Mouse (Mus musculus) intestine, embryonic 15.5 days (tissue): ENCODE measurements around the gene Fhl2. TPM values are rescaled to one million over a fixed set of nuclear protein-coding genes. Genes with fewer than 3 reads are reported as not detected.

Experiments
- ATAC-seq: fragments of 200-750 bp; cut with Nextera tagmentation; 2 replicates; pipeline ENCODE4 v1.8.0; 2017; ENCODE audit warnings: moderate TSS enrichment, moderate library complexity
- H3K27ac ChIP-seq: fragments of 300-500 bp; sonication (generic); 2 replicates; pipeline ENCODE4 v1.5.1; 2015; ENCODE audit warnings: mild to moderate bottlenecking, inconsistent platforms
- H3K27me3 ChIP-seq: fragments of 300-500 bp; sonication (generic); replicated peaks from 2 replicates; pipeline ENCODE4 v1.6.1; 2015; ENCODE audit warnings: inconsistent platforms
- H3K36me3 ChIP-seq: fragments of 300-500 bp; sonication (generic); 2 replicates; pipeline ENCODE4 v1.6.1; 2015; ENCODE audit warnings: inconsistent platforms
- H3K4me1 ChIP-seq: fragments of 300-500 bp; sonication (generic); replicated peaks from 2 replicates; pipeline ENCODE4 v1.6.1; 2015; ENCODE audit warnings: inconsistent platforms
- H3K4me2 ChIP-seq: fragments of 300-500 bp; sonication (generic); replicated peaks from 2 replicates; pipeline ENCODE4 v1.6.1; 2015; ENCODE audit warnings: mild to moderate bottlenecking, inconsistent platforms
- H3K4me3 ChIP-seq: fragments of 300-500 bp; sonication (generic); replicated peaks from 2 replicates; pipeline ENCODE4 v1.5.1; 2015; ENCODE audit warnings: inconsistent platforms
- H3K9ac ChIP-seq: fragments of 300-500 bp; sonication (generic); 2 replicates; pipeline ENCODE4 v1.6.1; 2015; ENCODE audit warnings: inconsistent platforms
- H3K9me3 ChIP-seq: fragments of 300-500 bp; sonication (generic); 2 replicates; pipeline ENCODE4 v1.6.1; 2016; ENCODE audit warnings: inconsistent platforms
- WGBS: fragments of 180-500 bp; shearing (Covaris S2); methylation state at CpG from one replicate; pipeline ENCODE4 v1.1.7; 2015; 5-methylcytosine and 5-hydroxymethylcytosine counted together
- polyA plus RNA-seq: library from polyadenylated mRNA; unstranded; fragments of >200 nt; fragmentation: Nextera tagmentation; extraction: Ambion mirVana; gene quantifications from 2 replicates; pipeline ENCODE4 v1.2.1, GENCODE M21; 2015

Gene Fhl2
- polyA plus RNA-seq, 1 experiment from 2014 or later = 58.0 TPM

GRCm38 (mm10) chr1:43163467-43164418, 33.0 kb downstream of the Fhl2 start:
- Histone ChIP-seq H3K4me2 (peak overlapping the region; percentile 83), H3K4me1 (peaks cover 27% of the 10 kb centered on the region), H3K36me3 (no peaks in the 10 kb centered on the region), H3K27ac (peak overlapping the region; percentile 80), H3K9ac (peak overlapping the region; percentile 91), H3K27me3 (no peaks in the 10 kb centered on the region), H3K4me3 (peak overlapping the region; percentile 63), H3K9me3 (no peaks in the 10 kb centered on the region)
- peak; percentile 93 for ATAC-seq
- WGBS = 4% methylated on average over 61 of the region's 61 CpGs

- H3K9me3 ChIP-seq = no peaks in the 10 kb centered on the region
- peaks cover 29% of the 10 kb centered on the region for H3K4me1 ChIP-seq
- H3K4me3 ChIP-seq = peak overlapping the region; percentile 63
- H3K4me2 ChIP-seq = peak overlapping the region; percentile 83
- peak; percentile 14; the same call in 1 of the 2 replicates for ATAC-seq
- peak overlapping the region; percentile 80 for H3K27ac ChIP-seq
- no peaks in the 10 kb centered on the region for H3K27me3 ChIP-seq
- no peaks in the 10 kb centered on the region for H3K36me3 ChIP-seq
- H3K9ac ChIP-seq = peak overlapping the region; percentile 91
- 1% methylated on average over 6 of the region's 6 CpGs for WGBS
Measured at GRCm38 (mm10) chr1:43163084-43163466, 33.7 kb downstream of the Fhl2 start.

GRCm38 (mm10) chr1:43162394-43162793, 34.4 kb downstream of the Fhl2 start:
- Histone ChIP-seq H3K9ac (no peak overlapping the region), H3K4me2 (peak overlapping the region; percentile 83), H3K36me3 (no peaks in the 10 kb centered on the region), H3K4me1 (peaks cover 26% of the 10 kb centered on the region), H3K27ac (no peak overlapping the region), H3K27me3 (no peaks in the 10 kb centered on the region), H3K4me3 (peak overlapping the region; percentile 63), H3K9me3 (no peaks in the 10 kb centered on the region)
- WGBS = 75% methylated on average over 3 of the region's 3 CpGs
- no peak for ATAC-seq

- H3K9ac ChIP-seq = no peak overlapping the region
Measured at GRCm38 (mm10) chr1:43159429-43159828, 37.4 kb downstream of the Fhl2 start.

GRCm38 (mm10) chr1:43157907-43158306, 38.9 kb downstream of the Fhl2 start:
- no peak for ATAC-seq
- Histone ChIP-seq H3K4me2 (no peak overlapping the region), H3K9ac (no peak overlapping the region), H3K9me3 (no peaks in the 10 kb centered on the region), H3K27ac (no peak overlapping the region), H3K4me1 (peaks cover 41% of the 10 kb centered on the region), H3K36me3 (no peaks in the 10 kb centered on the region), H3K4me3 (no peak overlapping the region), H3K27me3 (no peaks in the 10 kb centered on the region)
- WGBS = 83% methylated on average over 2 of the region's 2 CpGs

More at GRCm38 (mm10) chr1:43159429-43159828, 37.4 kb downstream of the Fhl2 start:
- H3K4me2 ChIP-seq = no peak overlapping the region
- no peaks in the 10 kb centered on the region for H3K36me3 ChIP-seq
- ATAC-seq = no peak
- H3K4me1 ChIP-seq = peaks cover 34% of the 10 kb centered on the region
- H3K4me3 ChIP-seq = no peak overlapping the region
- peak overlapping the region; percentile 15; the same call in 1 of the 2 replicates for H3K27ac ChIP-seq
- 24% methylated on average over 4 of the region's 4 CpGs for WGBS
- no peaks in the 10 kb centered on the region for H3K27me3 ChIP-seq
- H3K9me3 ChIP-seq = no peaks in the 10 kb centered on the region

- ATAC-seq = 0 out of 2 replicates have a peak, but pooled peaks have one; percentile 9
- Histone ChIP-seq H3K9me3 (no peaks in the 10 kb centered on the region), H3K27ac (peak overlapping the region; percentile 52), H3K4me2 (no peak overlapping the region), H3K4me3 (no peak overlapping the region), H3K27me3 (no peaks in the 10 kb centered on the region), H3K36me3 (peaks cover 3% of the 10 kb centered on the region; the same call in 1 of the 2 replicates), H3K9ac (no peak overlapping the region), H3K4me1 (peaks cover 35% of the 10 kb centered on the region)
- 33% methylated on average over 2 of the region's 2 CpGs for WGBS
Measured at GRCm38 (mm10) chr1:43154491-43154890, 42.3 kb downstream of the Fhl2 start.

GRCm38 (mm10) chr1:43153538-43153937, 43.2 kb downstream of the Fhl2 start:
- no peaks in the 10 kb centered on the region for H3K9me3 ChIP-seq
- H3K4me2 ChIP-seq = no peak overlapping the region
- peak overlapping the region; percentile 84 for H3K27ac ChIP-seq

GRCm38 (mm10) chr1:43152626-43153025, 44.2 kb downstream of the Fhl2 start:
- no peaks in the 10 kb centered on the region for H3K27me3 ChIP-seq
- H3K9ac ChIP-seq = no peak overlapping the region
- H3K4me2 ChIP-seq = peak overlapping the region; percentile 3; the same call in 1 of the 2 replicates
- peaks cover 3% of the 10 kb centered on the region; the same call in 1 of the 2 replicates for H3K36me3 ChIP-seq
- peak overlapping the region; percentile 84 for H3K27ac ChIP-seq
- ATAC-seq = peak; percentile 95
- H3K4me3 ChIP-seq = no peak overlapping the region
- H3K4me1 ChIP-seq = peaks cover 23% of the 10 kb centered on the region
- no peaks in the 10 kb centered on the region for H3K9me3 ChIP-seq
- 58% methylated on average over 4 of the region's 4 CpGs for whole genome bisulfite sequencing

More at GRCm38 (mm10) chr1:43153538-43153937, 43.2 kb downstream of the Fhl2 start:
- H3K36me3 ChIP-seq = peaks cover 3% of the 10 kb centered on the region; the same call in 1 of the 2 replicates
- 51% methylated on average over 5 of the region's 5 CpGs for WGBS
- no peak for ATAC-seq
- H3K27me3 ChIP-seq = no peaks in the 10 kb centered on the region
- H3K9ac ChIP-seq = no peak overlapping the region
- no peak overlapping the region for H3K4me3 ChIP-seq
- peaks cover 28% of the 10 kb centered on the region for H3K4me1 ChIP-seq

GRCm38 (mm10) chr1:43150225-43150624, 46.6 kb downstream of the Fhl2 start:
- no peak for ATAC-seq

GRCm38 (mm10) chr1:43147474-43147873, 49.3 kb downstream of the Fhl2 start:
- Histone ChIP-seq H3K9ac (no peak overlapping the region), H3K4me1 (peaks cover 16% of the 10 kb centered on the region; the same call in 1 of the 2 replicates), H3K27me3 (no peaks in the 10 kb centered on the region), H3K4me3 (no peak overlapping the region), H3K9me3 (no peaks in the 10 kb centered on the region), H3K36me3 (peaks cover 3% of the 10 kb centered on the region; the same call in 1 of the 2 replicates), H3K4me2 (no peak overlapping the region), H3K27ac (no peak overlapping the region)
- no peak for ATAC-seq
- WGBS = 58% methylated on average over 2 of the region's 2 CpGs

More at GRCm38 (mm10) chr1:43150225-43150624, 46.6 kb downstream of the Fhl2 start:
- Histone ChIP-seq H3K4me3 (no peak overlapping the region), H3K27me3 (no peaks in the 10 kb centered on the region), H3K9me3 (no peaks in the 10 kb centered on the region), H3K4me2 (no peak overlapping the region), H3K27ac (no peak overlapping the region), H3K9ac (no peak overlapping the region), H3K36me3 (peaks cover 3% of the 10 kb centered on the region; the same call in 1 of the 2 replicates), H3K4me1 (peaks cover 25% of the 10 kb centered on the region)
- WGBS = 64% methylated on average over 3 of the region's 3 CpGs

- H3K4me2 ChIP-seq = no peak overlapping the region
- H3K4me1 ChIP-seq = peaks cover 10% of the 10 kb centered on the region; the same call in 1 of the 2 replicates
- H3K27me3 ChIP-seq = no peaks in the 10 kb centered on the region
- no peaks in the 10 kb centered on the region for H3K9me3 ChIP-seq
- ATAC-seq = peak; percentile 85
- WGBS = 72% methylated on average over 6 of the region's 6 CpGs
- H3K9ac ChIP-seq = no peak overlapping the region
- 0 out of 2 replicates have a peak overlapping the region, but pooled peaks have one; percentile 13 for H3K27ac ChIP-seq
- H3K36me3 ChIP-seq = no peaks in the 10 kb centered on the region
- H3K4me3 ChIP-seq = no peak overlapping the region
Measured at GRCm38 (mm10) chr1:43145388-43145787, 51.4 kb downstream of the Fhl2 start.

GRCm38 (mm10) chr1:43144338-43144906, 52.4 kb downstream of the Fhl2 start:
- Histone ChIP-seq H3K9ac (no peak overlapping the region), H3K4me2 (no peak overlapping the region), H3K27me3 (no peaks in the 10 kb centered on the region), H3K4me1 (peaks cover 10% of the 10 kb centered on the region; the same call in 1 of the 2 replicates), H3K9me3 (no peaks in the 10 kb centered on the region), H3K36me3 (no peaks in the 10 kb centered on the region), H3K27ac (no peak overlapping the region), H3K4me3 (no peak overlapping the region)
- 88% methylated on average over 8 of the region's 8 CpGs for WGBS
- ATAC-seq = no peak
